Mouse (Mus musculus) heart, embryonic 13.5 days (tissue): ENCODE measurements around the gene Lce1l. TPM values are rescaled to one million over a fixed set of nuclear protein-coding genes. Genes with fewer than 3 reads are reported as not detected.

Experiments used
- polyA plus RNA-seq: library from polyadenylated mRNA; unstranded; fragments of >200 nt; fragmentation: Nextera tagmentation; extraction: Ambion mirVana; gene quantifications from 2 replicates; pipeline ENCODE4 v1.2.1, GENCODE M21; 2015

The Lce1l gene
- polyA plus RNA-seq, 1 experiment from 2014 or later, result not detected

Other genes starting within 250 kb of the Lce1l start
- not detected in 2 replicates for gene 2210017I01Rik, start 243.8 kb downstream of the Lce1l start, polyA plus RNA-seq
- not detected in 2 replicates for gene Lce6a, start 229.6 kb downstream of the Lce1l start, polyA plus RNA-seq
- gene Lce1a1, start 203.0 kb downstream of the Lce1l start, polyA plus RNA-seq, result not detected in 2 replicates
- gene Lce1b, start 194.4 kb downstream of the Lce1l start, polyA plus RNA-seq, result not detected in 2 replicates
- not detected in 2 replicates for gene Lce1a2, start 181.0 kb downstream of the Lce1l start, polyA plus RNA-seq
- not detected in 2 replicates for gene Lce1c, start 172.0 kb downstream of the Lce1l start, polyA plus RNA-seq
- gene Lce1d, start 164.1 kb downstream of the Lce1l start, polyA plus RNA-seq, result not detected in 2 replicates
- not detected in 2 replicates for gene Lce1e, start 142.2 kb downstream of the Lce1l start, polyA plus RNA-seq
- gene Lce1f, start 130.9 kb downstream of the Lce1l start, polyA plus RNA-seq, result not detected in 2 replicates
- gene Gm38119, start 112.2 kb downstream of the Lce1l start, polyA plus RNA-seq, result not detected in 2 replicates
- gene Lce1g, start 98.9 kb downstream of the Lce1l start, polyA plus RNA-seq, result not detected in 2 replicates
- gene Lce1h, start 86.2 kb downstream of the Lce1l start, polyA plus RNA-seq, result not detected in 2 replicates
- not detected in 2 replicates for gene Lce1i, start 72.4 kb downstream of the Lce1l start, polyA plus RNA-seq
- gene Lce1j, start 60.8 kb downstream of the Lce1l start, polyA plus RNA-seq, result not detected in 2 replicates
- not detected in 2 replicates for gene Lce1k, start 43.4 kb downstream of the Lce1l start, polyA plus RNA-seq
- gene Kprp, start 24.0 kb downstream of the Lce1l start, polyA plus RNA-seq, result not detected in 2 replicates
- not detected in 2 replicates for gene 2310050C09Rik, start 18.9 kb upstream of the Lce1l start, polyA plus RNA-seq
- gene Lce3a, start 74.9 kb upstream of the Lce1l start, polyA plus RNA-seq, result not detected in 2 replicates
- not detected in 2 replicates for gene Lce3b, start 81.7 kb upstream of the Lce1l start, polyA plus RNA-seq
- not detected in 2 replicates for gene Lce3c, start 93.2 kb upstream of the Lce1l start, polyA plus RNA-seq
- not detected in 2 replicates for gene Lce3d, start 106.1 kb upstream of the Lce1l start, polyA plus RNA-seq
- gene Lce3e, start 115.8 kb upstream of the Lce1l start, polyA plus RNA-seq, result not detected in 2 replicates
- gene Lce3f, start 140.9 kb upstream of the Lce1l start, polyA plus RNA-seq, result not detected in 2 replicates
- gene Crct1, start 164.4 kb upstream of the Lce1l start, polyA plus RNA-seq, result 0.43 TPM in 1 of 2 replicates, not detected in the other
- gene Lce1m, start 167.8 kb upstream of the Lce1l start, polyA plus RNA-seq, result not detected in 2 replicates
- not detected in 2 replicates for gene Gm4858, start 217.5 kb upstream of the Lce1l start, polyA plus RNA-seq